ENCODE assay signal across 10 mouse cellular contexts in genomic region chr5:111291639-111292038, GRCm38 (mm10). TPM values are rescaled to one million over a fixed set of nuclear protein-coding genes. Genes with fewer than 3 reads are reported as not detected.
DNase-seq lines count a peak whose midpoint lies in the region; ATAC-seq and TF ChIP-seq lines count a peak whose summit lies in the region.
"Had no signal": no experiment of that assay in that cellular context is flagged by ENCODE, and none has a peak within 500 bp of the region (broad histone marks: within the 10 kb centered on the region; RNA-seq: fewer than 3 reads in every experiment).

No protein-coding gene starts in this region.

- peaks cover 3% of the 10 kb centered on the region; the same call in 1 of the 2 replicates for H3K4me1 ChIP-seq in heart, embryonic 15.5 days (replicated peaks)
- H3K4me1 ChIP-seq in hindbrain, embryonic 13.5 days (replicated peaks), result peaks cover 7% of the 10 kb centered on the region; the same call in 1 of the 2 replicates
- no peaks in the 10 kb centered on the region for H3K4me1 ChIP-seq in midbrain, embryonic 15.5 days
- H3K4me1 ChIP-seq in thymus, adult 2 months (replicated peaks; ENCODE audit: control insufficient read depth, insufficient read depth, low read length), result no peaks in the 10 kb centered on the region

- no peak overlapping the region for H3K4me3 ChIP-seq in heart, embryonic 15.5 days
- no peak overlapping the region for H3K4me3 ChIP-seq in hindbrain, embryonic 13.5 days
- no peak overlapping the region for H3K4me3 ChIP-seq in midbrain, embryonic 15.5 days
- H3K4me3 ChIP-seq in thymus, adult 2 months (ENCODE audit: control insufficient read depth, insufficient read depth, low read length), result no peak overlapping the region
- H3K4me3 ChIP-seq: liver, embryonic 15.5 days had no signal

- TF ChIP-seq POLR2A in brain, embryonic 14.5 days (IDR thresholded peaks at IDR 0.05; ENCODE audit: borderline replicate concordance, extremely low read depth, insufficient read depth, insufficient read length, poor library complexity, severe bottlenecking), result no peak
- no peak for TF ChIP-seq POLR2A in thymus, adult 2 months (IDR thresholded peaks at IDR 0.05; ENCODE audit: control insufficient read depth, extremely low read depth, insufficient read depth, low read length, poor library complexity)

- no peak overlapping the region for H3K9ac ChIP-seq in heart, embryonic 15.5 days
- H3K9ac ChIP-seq in hindbrain, embryonic 13.5 days, result 0 out of 2 replicates have a peak overlapping the region, but pooled peaks have one; percentile 19
- H3K9ac ChIP-seq in midbrain, embryonic 15.5 days, result no peak overlapping the region
- H3K9ac ChIP-seq: liver, embryonic 15.5 days had no signal

- H3K27me3 ChIP-seq in heart, embryonic 15.5 days, result no peaks in the 10 kb centered on the region
- H3K27me3 ChIP-seq in hindbrain, embryonic 13.5 days, result no peaks in the 10 kb centered on the region
- H3K27me3 ChIP-seq in midbrain, embryonic 15.5 days (replicated peaks), result no peaks in the 10 kb centered on the region
- H3K27me3 ChIP-seq in thymus, adult 2 months (ENCODE audit: control insufficient read depth, insufficient read depth, low read length), result no peaks in the 10 kb centered on the region
- H3K27me3 ChIP-seq: liver, embryonic 15.5 days had no signal

- H3K36me3 ChIP-seq in heart, embryonic 15.5 days, result 0 out of 2 replicates have a peak, but pooled peaks cover 5% of the 10 kb centered on the region
- H3K36me3 ChIP-seq in hindbrain, embryonic 13.5 days, result peaks cover 17% of the 10 kb centered on the region
- peaks cover 3% of the 10 kb centered on the region; the same call in 1 of the 2 replicates for H3K36me3 ChIP-seq in midbrain, embryonic 15.5 days (replicated peaks)
- no peaks in the 10 kb centered on the region for H3K36me3 ChIP-seq in thymus, adult 2 months (ENCODE audit: control insufficient read depth, insufficient read depth, low read length)
- H3K36me3 ChIP-seq: liver, embryonic 15.5 days had no signal

- 40% methylated on average over 10 of the region's 10 CpGs for WGBS in heart, embryonic 15.5 days
- WGBS in hindbrain, embryonic 13.5 days, result 66% methylated on average over 10 of the region's 10 CpGs
- WGBS in midbrain, embryonic 15.5 days, result 60% methylated on average over 10 of the region's 10 CpGs
- WGBS in thymus, adult 2 months, result 78% methylated on average over 10 of the region's 10 CpGs

- 0 out of 2 replicates have a peak overlapping the region, but pooled peaks have one; percentile 15 for H3K4me2 ChIP-seq in heart, embryonic 15.5 days
- 0 out of 2 replicates have a peak overlapping the region, but pooled peaks have one; percentile 6 for H3K4me2 ChIP-seq in hindbrain, embryonic 13.5 days
- no peak overlapping the region for H3K4me2 ChIP-seq in midbrain, embryonic 15.5 days
- H3K4me2 ChIP-seq: liver, embryonic 15.5 days had no signal

- DNase-seq in heart, adult 8-10 months (ENCODE audit: low spot score), result no peak
- peak; percentile 69 for DNase-seq in brain, embryonic 14.5 days (ENCODE audit: low read depth)
- DNase-seq in thymus, adult 2 months, result no peak
- no peak for DNase-seq in adrenal gland, adult 8-10 months
- DNase-seq in spleen, postnatal 14 days (ENCODE audit: low spot score in 2 of 2), result no peak
- DNase-seq: spleen, adult 18-20 months had no signal

- ATAC-seq in heart, embryonic 15.5 days (replicated peaks; ENCODE audit: insufficient number of reproducible peaks, insufficient read depth, low FRiP score, low read depth), result no peak
- ATAC-seq in hindbrain, embryonic 13.5 days (ENCODE audit: low FRiP score), result no peak
- ATAC-seq in midbrain, embryonic 15.5 days (replicated peaks), result peak; percentile 71; the same call in 1 of the 2 replicates

- no peaks in the 10 kb centered on the region for H3K9me3 ChIP-seq in heart, embryonic 15.5 days (replicated peaks)
- no peaks in the 10 kb centered on the region for H3K9me3 ChIP-seq in hindbrain, embryonic 13.5 days
- no peaks in the 10 kb centered on the region for H3K9me3 ChIP-seq in midbrain, embryonic 15.5 days
- H3K9me3 ChIP-seq: liver, embryonic 15.5 days had no signal

- H3K27ac ChIP-seq in heart, embryonic 15.5 days, result no peak overlapping the region
- H3K27ac ChIP-seq in hindbrain, embryonic 13.5 days, result peak overlapping the region; percentile 62; the same call in 1 of the 2 replicates
- H3K27ac ChIP-seq in midbrain, embryonic 15.5 days, result no peak overlapping the region
- no peak overlapping the region for H3K27ac ChIP-seq in thymus, adult 2 months (ENCODE audit: control insufficient read depth, insufficient read depth, low read length)
- H3K27ac ChIP-seq: liver, embryonic 15.5 days had no signal

- TF ChIP-seq CTCF in brain, embryonic 14.5 days (IDR thresholded peaks at IDR 0.05; ENCODE audit: borderline replicate concordance, extremely low read depth, insufficient read depth, insufficient read length), result no peak
- TF ChIP-seq CTCF in thymus, adult 2 months (IDR thresholded peaks at IDR 0.05; ENCODE audit: borderline replicate concordance, control insufficient read depth, extremely low read depth, insufficient read depth, low read length, poor library complexity), result no peak

RNA-seq across cellular contexts. Expression of gene Pitpnb, which starts 38.9 kb away (rescaled TPM):
- polyA plus RNA-seq in heart, embryonic 15.5 days (2015; fragmentation: Nextera tagmentation; extraction: Ambion mirVana), result 61.0 and 78.1 TPM in 2 replicates
- total RNA-seq in heart, adult 8-10 months (2022), result 10 to 100 TPM; 36.5 to 43.9 (median 39.8) TPM
- 73.3 and 86.5 TPM in 2 replicates for polyA plus RNA-seq in brain, embryonic 14.5 days (2012; rRNA removed)
- 96.3 and 96.8 TPM in 2 replicates for polyA plus RNA-seq in hindbrain, embryonic 13.5 days (2015; fragmentation: Nextera tagmentation; extraction: Ambion mirVana)
- 98.0 and 102 TPM in 2 replicates for polyA plus RNA-seq in midbrain, embryonic 15.5 days (2015; fragmentation: Nextera tagmentation; extraction: Ambion mirVana)
- 70.0 and 79.4 TPM in 2 replicates for polyA plus RNA-seq in thymus, adult 2 months (2012; rRNA removed)
- total RNA-seq in adrenal gland, adult 8-10 months (2022), result 10 to 100 TPM; 71.1 to 88.0 (median 80.4) TPM
